In the genomic region with DNA sequence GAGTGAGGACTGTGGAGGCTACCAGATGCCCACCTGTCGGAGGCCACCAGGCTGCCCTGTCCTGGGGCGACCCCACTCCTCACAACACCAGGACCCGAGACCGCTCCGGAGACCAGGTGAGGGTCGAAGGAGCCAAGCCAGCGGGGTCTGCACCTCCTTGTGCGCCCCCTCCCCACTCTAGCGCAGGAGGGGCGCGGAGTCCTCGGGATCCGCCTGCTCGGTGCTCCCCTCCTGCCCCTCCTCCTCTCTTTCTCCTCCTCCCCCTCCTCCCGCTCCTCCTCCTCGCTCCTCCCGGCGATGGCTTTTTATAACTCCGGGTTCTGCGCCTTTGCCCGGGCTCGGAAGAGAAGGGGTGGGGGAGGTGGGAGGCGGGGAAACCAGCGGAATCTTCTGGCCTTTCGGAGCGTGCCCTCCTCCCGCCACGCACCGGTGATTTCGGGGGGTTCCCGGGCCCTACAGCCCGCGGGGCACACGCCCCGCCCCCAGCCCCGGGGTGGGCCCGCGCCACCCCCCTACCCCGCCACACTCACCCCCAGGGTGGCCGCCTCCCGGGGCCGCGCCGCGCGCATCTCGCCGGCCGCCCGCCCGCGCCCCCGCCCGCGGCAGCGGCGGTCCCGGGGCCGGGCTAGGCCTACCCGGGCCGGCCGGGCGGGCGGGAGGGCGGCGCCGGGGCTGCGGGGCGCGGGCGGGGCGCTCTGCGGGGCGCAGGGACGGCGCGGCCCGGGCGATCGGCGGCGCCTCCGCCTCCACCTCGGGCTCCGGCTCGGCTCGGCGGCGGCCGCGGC, we compare ENCODE assay signal across 8 mouse cellular contexts. TPM values are rescaled to one million over a fixed set of nuclear protein-coding genes. Genes with fewer than 3 reads are reported as not detected.
DNase-seq lines count a peak whose midpoint lies in the region; ATAC-seq and TF ChIP-seq lines count a peak whose summit lies in the region.

No protein-coding gene starts in this region.

- peak; percentile 50 for ATAC-seq in lung, embryonic 15.5 days (ENCODE audit: borderline replicate concordance, extremely low read depth, low FRiP score, low TSS enrichment)
- ATAC-seq in forebrain, embryonic 16.5 days: peak; percentile 56
- ATAC-seq in liver, embryonic 14.5 days (ENCODE audit: insufficient read depth): peak; percentile 21; the same call in 1 of the 2 replicates
- ATAC-seq in megakaryocyte progenitor cell, adult 5-6 weeks (replicated peaks; ENCODE audit: poor library complexity): no peak

- no peak for TF ChIP-seq EP300 in liver, embryonic 14.5 days (IDR thresholded peaks at IDR 0.05; ENCODE audit: low read depth)

- DNase-seq in lung, postnatal 25 days (ENCODE audit: low spot score): no peak
- peak; percentile 54 for DNase-seq in kidney, adult 2 months
- DNase-seq in liver, embryonic 14.5 days (ENCODE audit: low read depth in 3 of 3, low spot score in 3 of 3): no peak
- DNase-seq in right cerebral cortex, postnatal 14 days: peak; percentile 52

- H3K36me3 ChIP-seq in lung, embryonic 15.5 days: no peaks in the 10 kb centered on the region
- H3K36me3 ChIP-seq in forebrain, embryonic 16.5 days (ENCODE audit: control insufficient read depth, insufficient read depth): no peaks in the 10 kb centered on the region
- H3K36me3 ChIP-seq in kidney, adult 2 months (ENCODE audit: control insufficient read depth, insufficient read depth, low read length): no peaks in the 10 kb centered on the region
- H3K36me3 ChIP-seq in liver, embryonic 14.5 days (replicated peaks; ENCODE audit: control insufficient read depth, insufficient read depth, low read depth): no peaks in the 10 kb centered on the region

- TF ChIP-seq CTCF in bone marrow macrophage, adult 2 months (IDR thresholded peaks at IDR 0.05; ENCODE audit: low read depth, low read length): no peak
- TF ChIP-seq CTCF in kidney, adult 2 months (conservative IDR thresholded peaks at IDR 0.05; ENCODE audit: insufficient read depth, insufficient read length, low read depth, low read length): no peak
- no peak for TF ChIP-seq CTCF in liver, embryonic 14.5 days (IDR thresholded peaks at IDR 0.05; ENCODE audit: low read depth)

- 1% methylated on average over 68 of the region's 91 CpGs for WGBS in lung, embryonic 15.5 days
- WGBS in forebrain, embryonic 16.5 days: under 1% methylated on average over 27 of the region's 91 CpGs
- WGBS in kidney, adult 2 months: 6% methylated on average over 62 of the region's 91 CpGs
- WGBS in liver, embryonic 14.5 days (ENCODE audit: insufficient replicate concordance): 3% methylated on average over 64 of the region's 91 CpGs

- H3K4me1 ChIP-seq in lung, embryonic 15.5 days: peaks cover 19% of the 10 kb centered on the region
- H3K4me1 ChIP-seq in bone marrow macrophage, adult 2 months (ENCODE audit: control insufficient read depth, insufficient read depth, low read length): no peaks in the 10 kb centered on the region
- peaks cover 20% of the 10 kb centered on the region for H3K4me1 ChIP-seq in forebrain, embryonic 16.5 days (replicated peaks; ENCODE audit: control insufficient read depth, insufficient read depth, low read length)
- no peaks in the 10 kb centered on the region for H3K4me1 ChIP-seq in kidney, adult 2 months (ENCODE audit: control insufficient read depth, insufficient read depth, low read length)
- H3K4me1 ChIP-seq in liver, embryonic 14.5 days (replicated peaks; ENCODE audit: control insufficient read depth in 2 of 2, insufficient read depth in 2 of 2, low read length in 1 of 2): no peaks in the 10 kb centered on the region

- H3K9me3 ChIP-seq in lung, embryonic 15.5 days: no peaks in the 10 kb centered on the region
- H3K9me3 ChIP-seq in forebrain, embryonic 16.5 days (ENCODE audit: control insufficient read depth, low read length): no peaks in the 10 kb centered on the region
- H3K9me3 ChIP-seq in liver, embryonic 14.5 days (ENCODE audit: control insufficient read depth, low read length): no peaks in the 10 kb centered on the region; the same call in 1 of the 2 replicates

- H3K4me2 ChIP-seq in lung, embryonic 15.5 days: peak overlapping the region; percentile 87
- H3K4me2 ChIP-seq in forebrain, embryonic 16.5 days (ENCODE audit: low read length): peak overlapping the region; percentile 58
- H3K4me2 ChIP-seq in liver, embryonic 14.5 days (ENCODE audit: low read depth): peak overlapping the region; percentile 56

- peak overlapping the region; percentile 53 for H3K4me3 ChIP-seq in lung, embryonic 15.5 days
- H3K4me3 ChIP-seq in bone marrow macrophage, adult 2 months (ENCODE audit: insufficient read depth, low read length): peak overlapping the region; percentile 20
- H3K4me3 ChIP-seq in forebrain, embryonic 16.5 days (replicated peaks; ENCODE audit: low read length): peak overlapping the region; percentile 61
- peak overlapping the region; percentile 36 for H3K4me3 ChIP-seq in kidney, adult 2 months (ENCODE audit: insufficient read depth, low read depth, low read length)
- peak overlapping the region in 1 of 2 experiments; percentile 27; a peak in 2 of 4 replicates for H3K4me3 ChIP-seq in liver, embryonic 14.5 days (ENCODE audit: insufficient read depth in 1 of 2, low read depth in 2 of 2, low read length in 2 of 2)

- H3K27me3 ChIP-seq in lung, embryonic 15.5 days: peaks cover 71% of the 10 kb centered on the region
- H3K27me3 ChIP-seq in forebrain, embryonic 16.5 days (replicated peaks; ENCODE audit: control insufficient read depth, insufficient read depth, low read length): peaks cover 15% of the 10 kb centered on the region
- no peaks in the 10 kb centered on the region; the same call in 1 of the 2 replicates for H3K27me3 ChIP-seq in kidney, adult 2 months (replicated peaks; ENCODE audit: control insufficient read depth, insufficient read depth, low read length)
- H3K27me3 ChIP-seq in liver, embryonic 14.5 days (ENCODE audit: control insufficient read depth, insufficient read depth, low read length): peaks cover 45% of the 10 kb centered on the region

- H3K9ac ChIP-seq in lung, embryonic 15.5 days: no peak overlapping the region
- H3K9ac ChIP-seq in forebrain, embryonic 16.5 days (replicated peaks; ENCODE audit: low read depth, low read length): peak overlapping the region; percentile 67
- H3K9ac ChIP-seq in liver, embryonic 14.5 days (replicated peaks): no peak overlapping the region

- TF ChIP-seq POLR2A in bone marrow macrophage, adult 2 months (IDR thresholded peaks at IDR 0.05; ENCODE audit: borderline replicate concordance, low read depth, low read length): no peak
- no peak for TF ChIP-seq POLR2A in kidney, adult 2 months (IDR thresholded peaks at IDR 0.05; ENCODE audit: low read depth, low read length)

- no peak overlapping the region for H3K27ac ChIP-seq in lung, embryonic 15.5 days
- H3K27ac ChIP-seq in bone marrow macrophage, adult 2 months (ENCODE audit: insufficient read depth, low read depth, low read length): no peak overlapping the region
- no peak overlapping the region for H3K27ac ChIP-seq in forebrain, embryonic 16.5 days (ENCODE audit: low read length)
- 0 out of 2 replicates have a peak overlapping the region, but pooled peaks have one; percentile 10 for H3K27ac ChIP-seq in kidney, adult 2 months (ENCODE audit: insufficient read depth, low read depth, low read length)
- no peak overlapping the region for H3K27ac ChIP-seq in liver, embryonic 14.5 days

RNA-seq across cellular contexts. Expression of a gene that starts 0.5 kb away (rescaled TPM):
- 0.25 and 0.31 TPM in 2 replicates for polyA plus RNA-seq in lung, embryonic 15.5 days (2015; fragmentation: Nextera tagmentation; extraction: Ambion mirVana)
- polyA plus RNA-seq in bone marrow macrophage, adult 2 months (2012; ENCODE audit: insufficient read depth, insufficient read length, missing spikeins): 0.62 and 0.84 TPM in 2 replicates
- polyA plus RNA-seq in forebrain, embryonic 16.5 days (2015; fragmentation: Nextera tagmentation; extraction: Ambion mirVana): 2.3 and 3.2 TPM in 2 replicates
- 2.9 and 4.0 TPM in 2 replicates for polyA plus RNA-seq in kidney, adult 2 months (2012; rRNA removed)
- 0.12 and 0.15 TPM in 2 replicates for polyA plus RNA-seq in liver, embryonic 14.5 days (2012; rRNA removed)
- polyA plus RNA-seq in liver, embryonic 14.5 days (2014; fragmentation: Nextera tagmentation; extraction: Ambion mirVana): 0.03 and 0.08 TPM in 2 replicates
- total RNA-seq in megakaryocyte progenitor cell, adult 5-6 weeks (2015): 0.34 and 0.47 TPM in 2 replicates
- 0.75 and 1.8 TPM in 2 replicates for total RNA-seq in megakaryocyte progenitor cell, adult 5-6 weeks (2017)

RNA-seq across cellular contexts. Expression of a gene that starts 50.9 kb away (rescaled TPM):
- polyA plus RNA-seq in lung, embryonic 15.5 days (2015; fragmentation: Nextera tagmentation; extraction: Ambion mirVana): 14.5 and 15.7 TPM in 2 replicates
- not detected in 2 replicates for polyA plus RNA-seq in bone marrow macrophage, adult 2 months (2012; ENCODE audit: insufficient read depth, insufficient read length, missing spikeins)
- polyA plus RNA-seq in forebrain, embryonic 16.5 days (2015; fragmentation: Nextera tagmentation; extraction: Ambion mirVana): 3.1 and 3.5 TPM in 2 replicates
- 8.3 and 11.2 TPM in 2 replicates for polyA plus RNA-seq in kidney, adult 2 months (2012; rRNA removed)
- polyA plus RNA-seq in liver, embryonic 14.5 days (2012; rRNA removed): 0.36 and 0.39 TPM in 2 replicates
- polyA plus RNA-seq in liver, embryonic 14.5 days (2014; fragmentation: Nextera tagmentation; extraction: Ambion mirVana): 0.33 and 0.46 TPM in 2 replicates
- total RNA-seq in megakaryocyte progenitor cell, adult 5-6 weeks (2015): not detected in 2 replicates
- not detected in 2 replicates for total RNA-seq in megakaryocyte progenitor cell, adult 5-6 weeks (2017)

Comparison
In these comparisons a context has a peak if more than half of its experiments do, and no peak if none do; other contexts are left out.
1. DNase-seq: peak in kidney, adult 2 months (single experiment) and right cerebral cortex, postnatal 14 days (single experiment); none in lung, postnatal 25 days (single experiment) and liver, embryonic 14.5 days (0 of 3).
2. Peak in every context shown above with its lines, with median percentiles within 50 percentile points of each other: H3K4me2 ChIP-seq.